Mouse (Mus musculus) hindbrain, embryonic 11.5 days (tissue): Measurements from ENCODE around the gene Tinagl1. TPM values are rescaled to one million over a fixed set of nuclear protein-coding genes. Genes with fewer than 3 reads are reported as not detected.

Experiments
- polyA plus RNA-seq: library from polyadenylated mRNA; unstranded; fragments of >200 nt; fragmentation: Nextera tagmentation; extraction: Ambion mirVana; gene quantifications from 2 replicates; pipeline ENCODE4 v1.2.1, GENCODE M21; 2014

Tinagl1 gene
- polyA plus RNA-seq, 1 experiment from 2014 or later: 10.0 TPM

Other genes starting within 250 kb of the Tinagl1 start
- gene Spocd1, start 245.9 kb downstream of the Tinagl1 start, polyA plus RNA-seq: 0.08 TPM in 1 of 2 replicates, not detected in the other
- gene Adgrb2, start 190.3 kb downstream of the Tinagl1 start, polyA plus RNA-seq: 4.5 and 6.3 TPM in 2 replicates
- gene Col16a1, start 127.3 kb downstream of the Tinagl1 start, polyA plus RNA-seq: 5.3 and 9.9 TPM in 2 replicates
- gene Pef1, start 72.6 kb downstream of the Tinagl1 start, polyA plus RNA-seq: 71.4 and 72.4 TPM in 2 replicates
- 0.46 and 0.59 TPM in 2 replicates for gene Hcrtr1, start 35.8 kb downstream of the Tinagl1 start, polyA plus RNA-seq
- 0.45 and 1.2 TPM in 2 replicates for gene Gm853, start 47.3 kb upstream of the Tinagl1 start, polyA plus RNA-seq
- 57.9 and 58.8 TPM in 2 replicates for gene Serinc2, start 104.1 kb upstream of the Tinagl1 start, polyA plus RNA-seq
- gene Fabp3, start 133.5 kb upstream of the Tinagl1 start, polyA plus RNA-seq: 27.7 and 29.4 TPM in 2 replicates
- not detected in 2 replicates for gene Gm10570, start 133.6 kb upstream of the Tinagl1 start, polyA plus RNA-seq
- gene Zcchc17, start 184.8 kb upstream of the Tinagl1 start, polyA plus RNA-seq: 79.3 and 85.1 TPM in 2 replicates
- gene Snrnp40, start 185.0 kb upstream of the Tinagl1 start, polyA plus RNA-seq: 190 and 204 TPM in 2 replicates